Mouse (Mus musculus) CH12.LX (cell line): ENCODE results near the gene Napa. TPM values are rescaled to one million over a fixed set of nuclear protein-coding genes. Genes with fewer than 3 reads are reported as not detected.

Experiments
- DNase-seq: peaks from one replicate; pipeline ENCODE4 v3.0.0-alpha.2; 2013; ENCODE audit errors: extremely low read depth
- H3K27ac ChIP-seq: 2 replicates; pipeline ENCODE4 v1.5.1; 2012; ENCODE audit warnings: low read depth, mild to moderate bottlenecking, control low read depth, moderate library complexity; ENCODE audit not compliant: insufficient read depth
- H3K27me3 ChIP-seq: replicated peaks from 2 replicates; pipeline ENCODE3; 2012; ENCODE audit warnings: inconsistent platforms
- H3K36me3 ChIP-seq, 2 experiments: replicated peaks in 1 of 2; 2 replicates each; pipeline versions ENCODE3 to v1.6.1; 2012; ENCODE audit warnings: inconsistent platforms in 1 of 2, low read length in 1 of 2, mild to moderate bottlenecking in 1 of 2, mixed read lengths in 1 of 2, moderate library complexity in 1 of 2; ENCODE audit not compliant: control insufficient read depth in 1 of 2, insufficient read depth in 1 of 2
- H3K4me1 ChIP-seq, 2 experiments: 2 replicates each; pipeline ENCODE4 v1.6.1; 2012; ENCODE audit warnings: inconsistent platforms in 1 of 2, moderate library complexity in 1 of 2; ENCODE audit not compliant: insufficient read depth in 2 of 2, control insufficient read depth in 1 of 2
- H3K4me2 ChIP-seq: 2 replicates; pipeline ENCODE4 v1.6.1; 2012; ENCODE audit warnings: low read depth, mild to moderate bottlenecking, control low read depth; ENCODE audit not compliant: poor library complexity, insufficient read depth, severe bottlenecking
- H3K4me3 ChIP-seq, 3 experiments: fragments of 150-350 bp in 1 of 3; sonication (generic) in 1 of 3; replicated peaks in 1 of 3; 2 replicates each; pipeline versions ENCODE3 to v1.5.1; 2011 to 2012; ENCODE audit warnings: low read depth in 2 of 3, low read length in 2 of 3, mild to moderate bottlenecking in 2 of 3, moderate library complexity in 2 of 3, control low read depth in 1 of 3, improper control_type of control experiment in 1 of 3, inconsistent platforms in 1 of 3, mixed read lengths in 1 of 3; ENCODE audit not compliant: poor library complexity in 1 of 3
- H3K79me2 ChIP-seq: replicated peaks from 2 replicates; pipeline ENCODE4 v1.6.1; 2012; ENCODE audit warnings: mild to moderate bottlenecking, moderate library complexity; ENCODE audit not compliant: control insufficient read depth, poor library complexity, insufficient read depth, severe bottlenecking; ENCODE audit errors: extremely low read depth
- H3K9ac ChIP-seq: 2 replicates; pipeline ENCODE4 v1.6.1; 2012; ENCODE audit warnings: low read depth, mild to moderate bottlenecking, control low read depth, moderate library complexity; ENCODE audit not compliant: insufficient read depth
- H3K9me3 ChIP-seq: replicated peaks from 2 replicates; pipeline ENCODE3; 2012; ENCODE audit warnings: low read length, inconsistent platforms, mixed read lengths
- CHD1 ChIP-seq: IDR thresholded peaks from 2 replicates; pipeline ENCODE4 v1.6.1; 2012; ENCODE audit warnings: low read depth, low read length, improper control_type of control experiment, inconsistent platforms
- CHD2 ChIP-seq: IDR thresholded peaks from 2 replicates; pipeline ENCODE4 v1.6.1; 2011; ENCODE audit warnings: low read length, improper control_type of control experiment
- CTCF ChIP-seq, 2 experiments: IDR thresholded peaks in 1 of 2; conservative IDR thresholded peaks in 1 of 2; 2 replicates each; pipeline ENCODE4 v1.5.1; 2011 to 2012; ENCODE audit warnings: low read depth in 2 of 2, low read length in 2 of 2, improper control_type of control experiment in 1 of 2, inconsistent platforms in 1 of 2, mild to moderate bottlenecking in 1 of 2, moderate library complexity in 1 of 2
- ELF1 ChIP-seq: IDR thresholded peaks from 2 replicates; pipeline ENCODE4 v1.6.1; 2014; ENCODE audit warnings: low read depth, mild to moderate bottlenecking, inconsistent platforms, low read length, improper control_type of control experiment
- ETS1 ChIP-seq: conservative IDR thresholded peaks from 2 replicates; pipeline ENCODE4 v1.6.1; 2012; ENCODE audit warnings: low read depth, mild to moderate bottlenecking, inconsistent platforms, low read length, improper control_type of control experiment, moderate library complexity
- GABPA ChIP-seq: IDR thresholded peaks from 2 replicates; pipeline ENCODE4 v1.6.1; 2012; ENCODE audit warnings: low read depth, low read length, improper control_type of control experiment, inconsistent platforms; ENCODE audit not compliant: insufficient replicate concordance
- HCFC1 ChIP-seq: IDR thresholded peaks from 2 replicates; pipeline ENCODE4 v1.6.1; 2012; ENCODE audit warnings: low read depth, mild to moderate bottlenecking, inconsistent platforms, low read length, improper control_type of control experiment
- JUN ChIP-seq: IDR thresholded peaks from 2 replicates; pipeline ENCODE4 v1.6.1; 2011; ENCODE audit warnings: low read depth, mild to moderate bottlenecking, low read length, improper control_type of control experiment, moderate library complexity; ENCODE audit not compliant: insufficient read depth
- JUND ChIP-seq: conservative IDR thresholded peaks from 2 replicates; pipeline ENCODE4 v1.6.1; 2011; ENCODE audit warnings: low read depth, low read length, improper control_type of control experiment
- KAT2A ChIP-seq: IDR thresholded peaks from 2 replicates; pipeline ENCODE4 v1.6.1; 2012; ENCODE audit warnings: low read length, improper control_type of control experiment, inconsistent platforms; ENCODE audit not compliant: insufficient replicate concordance
- MAFK ChIP-seq: IDR thresholded peaks from 2 replicates; pipeline ENCODE4 v1.6.1; 2011; ENCODE audit warnings: low read length, improper control_type of control experiment; ENCODE audit not compliant: insufficient replicate concordance
- MAZ ChIP-seq: IDR thresholded peaks from 2 replicates; pipeline ENCODE4 v1.6.1; 2012; ENCODE audit warnings: low read depth, mild to moderate bottlenecking, inconsistent platforms, low read length, improper control_type of control experiment, moderate library complexity
- MEF2A ChIP-seq: IDR thresholded peaks from 2 replicates; pipeline ENCODE4 v1.6.1; 2014; ENCODE audit warnings: low read depth, mild to moderate bottlenecking, inconsistent platforms, low read length, improper control_type of control experiment, borderline replicate concordance
- MYC ChIP-seq: IDR thresholded peaks from 2 replicates; pipeline ENCODE4 v1.6.1; 2011; ENCODE audit warnings: low read depth, mild to moderate bottlenecking, improper control_type of control experiment, low read length
- POLR2AphosphoS2 ChIP-seq: IDR thresholded peaks from 2 replicates; pipeline ENCODE4 v1.6.1; 2011; ENCODE audit warnings: low read depth, low read length, improper control_type of control experiment
- SIN3A ChIP-seq: IDR thresholded peaks from 2 replicates; pipeline ENCODE4 v1.6.1; 2012; ENCODE audit warnings: low read length, improper control_type of control experiment, inconsistent platforms
- SMC3 ChIP-seq: IDR thresholded peaks from 2 replicates; pipeline ENCODE4 v1.6.1; 2011; ENCODE audit warnings: low read depth, low read length, improper control_type of control experiment
- TBP ChIP-seq: conservative IDR thresholded peaks from 2 replicates; pipeline ENCODE4 v1.6.1; 2011; ENCODE audit warnings: low read depth, low read length, improper control_type of control experiment
- UBTF ChIP-seq: IDR thresholded peaks from 2 replicates; pipeline ENCODE4 v1.6.1; 2012; ENCODE audit warnings: low read depth, mild to moderate bottlenecking, inconsistent platforms, low read length, improper control_type of control experiment, moderate library complexity
- USF1 ChIP-seq: IDR thresholded peaks from 2 replicates; pipeline ENCODE4 v1.6.1; 2014; ENCODE audit warnings: low read depth, mild to moderate bottlenecking, inconsistent platforms, low read length, improper control_type of control experiment
- USF2 ChIP-seq: conservative IDR thresholded peaks from 2 replicates; pipeline ENCODE4 v1.6.1; 2011; ENCODE audit warnings: low read depth, low read length, improper control_type of control experiment
- ZKSCAN1 ChIP-seq: IDR thresholded peaks from 2 replicates; pipeline ENCODE4 v1.6.1; 2012; ENCODE audit warnings: low read depth, inconsistent platforms, low read length, improper control_type of control experiment, borderline replicate concordance
- ZNF384 ChIP-seq: IDR thresholded peaks from 2 replicates; pipeline ENCODE4 v1.6.1; 2012; ENCODE audit warnings: low read depth, low read length, improper control_type of control experiment, inconsistent platforms
- dilution Hi-C: fragments of 300-500 bp; cut with MboI; formaldehyde crosslinking; loops from 2 replicates; pipeline ENCODE4 v1.14.3; 2020; ENCODE audit warnings: low sequenced_read_pairs; ENCODE audit not compliant: extremely low pct_unique_long_range_greater_than_20kb, extremely low pct_ligation_motif_present
- in situ Hi-C: fragments of 300-500 bp; cut with MboI; formaldehyde crosslinking; loops from 3 replicates; pipeline ENCODE4 v1.14.3; 2019; ENCODE audit warnings: low sequenced_read_pairs, low pct_ligation_motif_present, low pct_unique_long_range_greater_than_20kb, mixed read lengths
- polyA plus RNA-seq: library from polyadenylated mRNA; unstranded; fragments of >175 nt; gene quantifications from 2 replicates; pipeline ENCODE4 v1.2.1, GENCODE M21; 2012; ENCODE audit warnings: low read depth; ENCODE audit not compliant: insufficient read length
- total RNA-seq, 2 experiments: library from RNA; depleted of rRNA; stranded (reverse); fragments of 300-350 nt in 1 of 2; fragments of >200 nt in 1 of 2; gene quantifications; 2 replicates each; pipeline ENCODE4 v1.2.3; 2012 to 2014

Gene Napa
- total and polyA plus RNA-seq, 3 experiments, result 84.8 to 112 (median 106) TPM

GRCm38 (mm10) chr7:16111284-16112090 is 13.2 kb downstream of the Napa start:
- Histone ChIP-seq H3K36me3 (peaks cover 89 to 100% of the 10 kb centered on the region in 2 experiments), H3K4me3 (no peak overlapping the region), H3K27ac (no peak overlapping the region), H3K27me3 (no peaks in the 10 kb centered on the region), H3K4me1 (peaks cover 10 to 45% of the 10 kb centered on the region in 2 experiments), H3K9me3 (no peaks in the 10 kb centered on the region), H3K79me2 (no peaks in the 10 kb centered on the region), H3K9ac (no peak overlapping the region), H3K4me2 (no peak overlapping the region)
- in situ Hi-C loops (no loop called here), dilution Hi-C loops (no loop called here)
- no peak for TF ChIP-seq MEF2A
- no peak for TF ChIP-seq GABPA
- no peak for TF ChIP-seq ELF1
- TF ChIP-seq TBP, result no peak
- TF ChIP-seq MAZ, result no peak
- TF ChIP-seq JUN, result no peak
- TF ChIP-seq MAFK, result no peak
- TF ChIP-seq USF1, result no peak
- TF ChIP-seq ZKSCAN1, result no peak
- no peak for TF ChIP-seq KAT2A
- DNase-seq, result no peak

GRCm38 (mm10) chr7:16116418-16116817 is 18.2 kb downstream of the Napa start:
- peaks cover 64 to 74% of the 10 kb centered on the region in 2 experiments for H3K36me3 ChIP-seq
- TF ChIP-seq UBTF (no peak), CHD1 (no peak), ZNF384 (no peak), CHD2 (no peak), CTCF (conservative IDR thresholded peaks at IDR 0.05 in 1 of 2, IDR thresholded peaks at IDR 0.05 in 1 of 2; ENCODE audit: low read depth in 2 of 2, low read length in 2 of 2) (no peak), USF1 (no peak), SIN3A (no peak), MYC (no peak), ETS1 (no peak), JUND (no peak), USF2 (no peak), SMC3 (no peak), HCFC1 (no peak), POLR2AphosphoS2 (no peak)
- H3K4me1 ChIP-seq, result peaks cover 14 to 60% of the 10 kb centered on the region in 2 experiments
- H3K79me2 ChIP-seq, result no peaks in the 10 kb centered on the region
- H3K27me3 ChIP-seq, result no peaks in the 10 kb centered on the region
- no peaks in the 10 kb centered on the region for H3K9me3 ChIP-seq
- H3K4me2 ChIP-seq, result no peak overlapping the region
- dilution Hi-C loops, result no loop called here
- DNase-seq, result no peak
- H3K4me3 ChIP-seq, result no peak overlapping the region
- in situ Hi-C loops, result no loop called here
- H3K27ac ChIP-seq, result no peak overlapping the region
- H3K9ac ChIP-seq, result no peak overlapping the region
